In the genomic region with DNA sequence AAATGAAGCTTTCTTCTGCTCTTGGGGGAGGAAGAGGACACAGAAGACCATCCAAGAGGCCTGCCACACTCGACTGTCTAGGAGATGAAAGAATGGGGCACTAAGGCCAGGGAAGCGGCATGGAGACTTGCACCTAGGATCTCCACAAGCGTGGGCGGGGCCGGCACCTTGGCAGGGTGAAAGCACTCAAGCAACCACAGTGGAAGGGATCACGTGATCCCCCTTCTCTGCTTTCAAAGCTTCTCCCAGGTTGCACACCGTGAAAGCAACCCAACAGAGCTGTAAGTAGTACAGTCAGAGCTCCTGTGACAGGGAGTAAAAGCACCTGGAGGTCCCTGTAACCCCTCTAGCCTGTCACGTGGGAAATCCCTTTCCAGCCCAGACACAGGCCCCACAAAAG, we compare ENCODE assay signal across 10 mouse cellular contexts.
A peak's percentile ranks its signal among the peaks of the same experiment; 100 is the strongest.
DNase-seq lines count a peak whose midpoint lies in the region; ATAC-seq lines count a peak whose summit lies in the region.
"Had no signal": no experiment of that assay in that cellular context is flagged by ENCODE, and none has a peak within 500 bp of the region (broad histone marks: within the 10 kb centered on the region; RNA-seq: fewer than 3 reads in every experiment).

No protein-coding gene starts in this region.

- 27% methylated on average over 8 of the region's 8 CpGs for WGBS in kidney, embryonic 14.5 days

- peaks cover 72% of the 10 kb centered on the region for H3K36me3 ChIP-seq in megakaryocyte, embryonic 14.5 days (replicated peaks; ENCODE audit: low read length)
- H3K36me3 ChIP-seq in kidney, embryonic 14.5 days (ENCODE audit: control insufficient read depth, insufficient read depth, low read length) = no peaks in the 10 kb centered on the region
- H3K36me3 ChIP-seq: forebrain, embryonic 15.5 days had no signal

- peaks cover 100% of the 10 kb centered on the region for H3K4me1 ChIP-seq in megakaryocyte, embryonic 14.5 days
- H3K4me1 ChIP-seq in kidney, embryonic 14.5 days (ENCODE audit: control insufficient read depth, insufficient read depth, low read length) = peaks cover 54% of the 10 kb centered on the region

- H3K4me3 ChIP-seq in megakaryocyte, embryonic 14.5 days (replicated peaks) = peak overlapping the region; percentile 23
- H3K4me3 ChIP-seq in kidney, embryonic 14.5 days (ENCODE audit: low read length) = no peak overlapping the region
- H3K4me3 ChIP-seq: forebrain, embryonic 15.5 days had no signal

- no peak overlapping the region for H3K9ac ChIP-seq in kidney, embryonic 14.5 days (ENCODE audit: low read depth, low read length)
- H3K9ac ChIP-seq: forebrain, embryonic 15.5 days had no signal

- 0 out of 2 replicates have a peak overlapping the region, but pooled peaks have one; percentile 31 for H3K27ac ChIP-seq in kidney, embryonic 14.5 days (ENCODE audit: low read depth, low read length)
- H3K27ac ChIP-seq: forebrain, embryonic 15.5 days had no signal

- H3K27me3 ChIP-seq in megakaryocyte, embryonic 14.5 days (replicated peaks) = no peaks in the 10 kb centered on the region
- no peaks in the 10 kb centered on the region for H3K27me3 ChIP-seq in kidney, embryonic 14.5 days (ENCODE audit: control insufficient read depth, insufficient read depth, low read length)

- no peaks in the 10 kb centered on the region for H3K9me3 ChIP-seq in megakaryocyte, embryonic 14.5 days
- H3K9me3 ChIP-seq in kidney, embryonic 14.5 days (ENCODE audit: control insufficient read depth, low read length) = no peaks in the 10 kb centered on the region
- H3K9me3 ChIP-seq: forebrain, embryonic 15.5 days had no signal

- peak; percentile 82 for DNase-seq in lung, postnatal 25 days (ENCODE audit: low spot score)
- DNase-seq in cerebellum, postnatal 10 days = no peak
- no peak for DNase-seq in cerebellum, adult 11 months
- DNase-seq in ovary, postnatal 10 days (ENCODE audit: low spot score) = no peak
- DNase-seq: heart, postnatal 10 days had no signal

- no peak for ATAC-seq in megakaryocyte, adult 5-6 weeks (ENCODE audit: poor library complexity, severe bottlenecking)
- ATAC-seq in kidney, embryonic 14.5 days (ENCODE audit: low FRiP score, low TSS enrichment) = peak; percentile 63
- no peak for ATAC-seq in frontal cortex, adult (ENCODE audit: low TSS enrichment)
- ATAC-seq: forebrain, embryonic 15.5 days had no signal

- no peak overlapping the region for H3K4me2 ChIP-seq in kidney, embryonic 14.5 days (replicated peaks; ENCODE audit: low read depth, low read length)
- H3K4me2 ChIP-seq: forebrain, embryonic 15.5 days had no signal
